Mouse (Mus musculus) erythroblast, adult 5-6 weeks (primary cell): Measurements from ENCODE around the gene Slc26a6. TPM values are rescaled to one million over a fixed set of nuclear protein-coding genes. Genes with fewer than 3 reads are reported as not detected.

ENCODE experiments used
- ATAC-seq: replicated peaks from 2 replicates; pipeline ENCODE4 v1.8.0; 2016; ENCODE audit warnings: moderate number of reproducible peaks, mild to moderate bottlenecking, moderate TSS enrichment, inconsistent platforms; ENCODE audit not compliant: poor library complexity, low FRiP score, severe bottlenecking
- total RNA-seq, 2 experiments: library from RNA; stranded (forward) in 1 of 2; stranded (reverse) in 1 of 2; fragments of 150-400 nt in 1 of 2; fragments of 200-764, 138-1000 nt in 1 of 2; gene quantifications; 2 replicates each; pipeline versions ENCODE4 v1.2.3 to v1.2.4; 2015 to 2017; ENCODE audit warnings: low replicate concordance in 2 of 2

Slc26a6 gene
- 0.63 and 23.8 TPM in 2 replicates for total RNA-seq (2015; ENCODE audit: low replicate concordance)
- not detected in 2 replicates for total RNA-seq (2017; ENCODE audit: low replicate concordance)

DNA sequence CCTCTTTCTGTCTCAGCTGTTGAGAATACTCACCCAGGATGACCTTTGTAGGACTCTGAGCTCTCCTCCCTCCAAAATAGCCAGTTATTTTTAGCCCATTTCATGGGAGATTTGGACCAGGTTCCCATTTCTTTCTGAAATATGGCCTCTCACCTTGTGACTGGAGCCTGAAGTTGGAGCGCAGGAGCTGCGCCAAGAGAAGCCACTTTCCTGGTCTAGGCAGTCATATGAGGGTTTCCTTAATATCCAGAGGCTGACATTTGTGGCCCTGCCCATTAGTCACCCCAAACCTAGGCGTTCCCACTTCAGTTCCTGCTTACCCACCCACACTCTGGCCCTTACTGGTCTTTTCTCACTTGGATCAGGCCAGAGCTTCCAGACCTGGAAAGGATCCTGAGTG lies at the start of gene Slc26a6:
Gene Slc26a6 (plus strand): TSS at position 308 of the 400 bp plus-strand sequence.
- no peak for ATAC-seq

DNA sequence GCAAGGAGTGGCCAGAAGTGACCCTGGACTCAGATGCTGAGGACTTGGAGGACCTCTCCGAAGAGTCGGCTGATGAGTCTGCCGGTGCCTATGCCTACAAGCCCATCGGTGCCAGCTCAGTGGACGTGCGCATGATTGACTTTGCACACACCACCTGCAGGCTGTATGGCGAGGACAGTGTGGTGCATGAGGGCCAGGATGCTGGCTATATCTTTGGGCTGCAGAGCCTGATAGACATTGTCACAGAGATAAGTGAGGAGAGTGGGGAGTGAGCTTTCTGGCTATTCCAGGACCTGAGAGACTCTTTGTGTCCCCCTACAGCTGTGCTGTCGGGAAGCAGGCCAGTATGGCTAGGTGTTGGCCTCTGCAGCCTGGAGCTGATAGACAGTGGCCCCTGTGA lies 47.3 kb upstream of the Slc26a6 start:
- ATAC-seq, result peak; percentile 25; the same call in 1 of the 2 replicates

DNA sequence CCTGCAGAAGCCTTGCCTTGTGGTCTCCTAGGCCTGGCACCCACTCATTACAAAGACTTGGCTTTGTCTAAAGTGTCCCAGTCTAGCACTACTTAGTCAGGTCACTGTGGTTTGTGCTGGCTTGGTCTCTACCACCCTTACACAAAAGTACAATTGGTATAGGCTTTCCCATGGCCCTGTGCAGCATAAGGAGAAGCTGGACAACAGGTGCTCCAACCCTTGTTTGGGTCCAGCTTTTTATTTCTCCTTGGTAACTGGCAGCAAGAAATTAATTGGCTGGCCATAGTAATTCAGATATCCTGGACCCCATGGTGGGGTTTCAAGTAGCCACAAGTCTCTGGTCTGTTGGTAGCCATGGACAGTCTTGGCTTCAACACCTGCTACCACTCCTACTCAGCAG lies 46.7 kb upstream of the Slc26a6 start:
- ATAC-seq, result no peak

DNA sequence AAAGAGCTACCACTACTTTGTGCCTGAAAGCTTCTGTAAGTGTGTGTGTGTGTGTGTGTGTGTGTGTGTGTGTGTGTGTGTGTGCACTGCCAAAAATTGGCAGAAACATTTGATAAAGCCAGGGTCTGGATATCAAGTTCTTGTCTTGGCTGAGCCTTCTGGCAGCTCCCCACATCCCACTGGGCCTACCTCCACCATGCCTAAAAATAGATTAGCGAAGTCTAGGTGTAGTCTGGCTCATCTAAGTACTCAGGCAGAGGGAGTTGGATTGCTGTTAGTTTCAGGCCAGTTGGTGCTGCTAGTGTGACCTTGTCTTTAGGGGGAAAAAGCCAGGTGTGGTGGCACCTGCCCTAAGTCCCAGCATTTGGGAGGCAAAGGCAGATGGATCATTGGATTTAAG lies 46.3 kb upstream of the Slc26a6 start:
- ATAC-seq, result peak; percentile 24; the same call in 1 of the 2 replicates

DNA sequence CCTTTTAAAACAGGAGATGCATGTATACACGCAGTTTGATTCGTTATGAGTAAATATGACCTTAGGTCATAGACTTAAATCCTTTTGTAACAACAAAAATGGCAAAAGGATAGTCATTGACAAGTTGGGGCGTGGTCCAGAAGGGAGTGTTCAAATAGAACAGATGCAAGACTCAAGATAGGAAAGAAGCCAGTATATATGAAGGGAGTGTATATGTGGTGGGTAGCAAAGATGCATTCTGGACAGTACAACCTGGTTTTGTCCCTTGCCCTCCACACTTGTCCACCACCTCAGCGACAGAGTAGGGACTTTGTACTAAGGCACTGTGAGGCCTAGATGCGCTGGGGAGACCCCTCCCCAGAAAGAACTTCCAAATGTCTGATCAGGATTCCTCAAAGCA lies 45.4 kb upstream of the Slc26a6 start:
- peak; percentile 60 for ATAC-seq

DNA sequence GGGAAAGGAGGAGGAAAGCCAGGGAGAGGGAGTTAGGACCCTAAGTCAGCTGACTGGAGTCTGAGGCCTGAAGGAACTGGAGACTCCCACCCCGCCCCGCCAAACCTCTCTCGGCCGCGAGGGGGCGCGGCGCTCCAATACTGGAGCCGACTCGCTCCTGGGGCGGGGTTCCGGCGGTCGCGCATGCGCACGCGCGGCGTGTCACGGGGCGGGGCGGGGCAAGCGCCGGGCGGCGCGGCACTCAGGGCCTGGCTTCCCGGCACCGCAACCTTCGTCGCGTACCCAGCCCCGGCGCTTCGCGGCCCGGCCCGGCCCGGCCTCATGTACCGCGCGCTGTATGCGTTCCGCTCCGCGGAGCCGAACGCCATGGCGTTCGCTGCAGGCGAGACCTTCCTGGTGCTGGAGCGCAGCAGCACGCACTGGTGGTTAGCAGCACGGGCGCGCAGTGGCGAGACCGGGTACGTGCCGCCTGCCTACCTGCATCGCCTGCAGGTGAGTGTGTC lies 44.9 kb upstream of the Slc26a6 start, which contains the start of gene Nckipsd:
Gene Nckipsd (plus strand): TSS at position 206 of the 503 bp plus-strand sequence.
- ATAC-seq, result peak; percentile 76

DNA sequence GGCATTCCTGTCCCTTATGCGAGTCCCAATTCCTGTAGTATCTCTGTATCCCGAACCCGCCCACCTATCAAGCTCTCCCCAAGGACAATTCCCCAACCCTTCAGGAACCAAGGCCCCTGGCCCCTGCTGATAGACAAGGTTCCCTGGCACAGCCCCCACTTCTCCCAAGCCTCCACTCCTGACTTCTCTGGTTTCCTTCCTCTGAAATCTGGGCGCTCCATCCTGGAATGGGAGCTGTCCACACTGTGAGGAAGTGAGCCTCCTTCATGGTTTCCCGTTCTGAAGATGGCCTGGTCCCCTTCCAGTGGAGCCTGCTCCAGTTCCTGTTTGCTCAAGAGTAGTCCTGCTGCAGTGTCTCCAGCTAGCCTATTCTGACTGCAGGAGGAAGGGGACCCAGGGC lies 43.9 kb upstream of the Slc26a6 start:
- ATAC-seq, result no peak

DNA sequence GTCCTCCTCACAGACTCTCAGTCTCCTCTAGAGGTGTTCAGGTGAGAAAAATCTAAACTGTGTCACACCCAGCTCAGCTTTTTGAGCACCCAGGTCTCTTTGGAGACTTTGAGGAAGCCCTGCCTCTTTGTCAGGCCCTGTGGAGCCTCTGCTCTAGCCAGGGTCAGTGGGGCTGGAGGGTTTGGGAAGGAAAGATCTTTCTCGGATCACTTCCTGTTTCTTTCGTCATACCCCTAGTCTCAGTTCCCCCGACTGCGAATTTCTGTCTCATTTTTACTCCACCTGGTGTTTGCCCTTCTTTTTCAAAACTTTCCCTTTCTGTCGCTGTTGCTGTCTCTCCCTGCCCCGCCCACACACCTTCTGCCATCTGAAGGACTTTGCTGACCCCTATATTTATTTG lies 43.4 kb upstream of the Slc26a6 start:
- no peak for ATAC-seq

DNA sequence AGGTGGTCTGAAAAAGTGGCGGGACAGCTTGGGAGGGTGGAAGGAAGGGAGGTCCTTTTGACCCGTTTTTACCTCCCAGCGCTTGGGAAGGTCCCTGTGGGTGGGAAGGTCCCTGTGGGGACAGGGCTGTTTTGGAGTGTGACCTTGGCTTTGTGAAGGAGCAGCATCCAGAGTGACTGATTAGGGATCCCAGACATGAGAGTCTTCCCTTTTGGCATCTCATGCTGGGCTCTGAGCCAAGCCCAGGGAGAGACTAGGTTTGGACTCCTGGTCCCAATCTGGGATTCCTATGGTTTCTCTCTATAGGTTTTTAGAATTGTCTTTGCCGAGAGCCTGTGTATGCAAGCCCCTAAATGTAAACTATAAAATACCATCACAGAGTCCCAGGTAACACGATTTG lies 42.6 kb upstream of the Slc26a6 start:
- ATAC-seq, result no peak

DNA sequence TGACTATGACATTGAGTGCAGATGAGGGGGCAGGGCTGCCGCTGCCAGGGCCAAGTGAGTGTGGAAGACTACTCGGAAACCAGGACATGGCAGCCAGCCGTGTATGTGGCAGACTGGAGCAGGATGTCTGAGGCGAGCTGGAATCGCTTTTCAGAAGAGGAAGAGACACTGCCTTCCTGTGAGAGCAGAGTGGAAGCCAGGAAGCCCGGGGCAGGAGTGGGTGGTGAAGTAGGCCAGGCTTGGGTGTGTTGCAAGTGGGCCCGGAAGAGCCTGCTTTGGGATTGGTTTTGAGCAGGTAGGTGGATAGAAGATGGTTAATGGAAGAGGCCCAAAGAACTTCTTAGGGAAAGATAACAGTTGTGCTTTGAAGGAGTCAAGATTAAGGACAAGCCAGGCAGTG lies 37.5 kb upstream of the Slc26a6 start:
- ATAC-seq, result no peak

DNA sequence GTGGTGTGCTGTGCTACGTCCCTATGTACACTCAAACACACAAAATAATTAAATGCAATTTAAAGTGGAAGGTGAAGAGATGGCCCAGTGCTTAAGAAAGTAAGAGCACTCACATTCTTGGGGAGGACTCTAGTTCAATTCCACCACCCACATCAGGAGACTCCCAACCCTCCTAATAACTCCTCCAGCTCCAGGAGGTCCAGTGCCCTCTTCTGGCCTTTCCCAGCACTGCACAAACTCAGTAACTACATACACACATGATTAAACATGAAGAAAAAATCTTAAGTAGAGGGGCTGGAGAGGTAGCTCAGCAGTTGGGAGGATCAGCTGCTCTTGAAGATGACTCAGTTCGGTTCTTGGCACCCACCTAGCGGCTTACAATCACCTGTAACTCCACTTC lies 33.6 kb upstream of the Slc26a6 start:
- peak; percentile 61 for ATAC-seq

DNA sequence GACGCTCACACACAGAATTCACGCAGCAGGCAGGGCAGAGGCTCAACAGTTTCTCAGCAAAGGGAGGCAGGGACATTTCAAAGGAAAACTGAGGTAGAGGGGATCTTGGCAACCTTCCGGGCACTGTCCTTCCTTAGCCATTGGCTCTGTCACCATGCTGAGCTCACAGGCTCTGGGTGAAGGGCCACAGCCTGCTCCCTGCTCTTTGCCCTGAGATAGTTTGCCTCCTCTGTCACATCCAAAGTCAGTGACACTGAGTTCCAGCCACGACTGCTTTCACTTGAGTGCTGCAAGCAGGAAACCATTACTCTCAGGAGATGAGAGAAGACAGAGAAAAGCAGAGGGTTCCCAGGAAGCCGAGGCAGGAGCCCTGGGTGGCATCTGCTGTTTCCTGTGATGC lies 33.0 kb upstream of the Slc26a6 start:
- ATAC-seq, result no peak

DNA sequence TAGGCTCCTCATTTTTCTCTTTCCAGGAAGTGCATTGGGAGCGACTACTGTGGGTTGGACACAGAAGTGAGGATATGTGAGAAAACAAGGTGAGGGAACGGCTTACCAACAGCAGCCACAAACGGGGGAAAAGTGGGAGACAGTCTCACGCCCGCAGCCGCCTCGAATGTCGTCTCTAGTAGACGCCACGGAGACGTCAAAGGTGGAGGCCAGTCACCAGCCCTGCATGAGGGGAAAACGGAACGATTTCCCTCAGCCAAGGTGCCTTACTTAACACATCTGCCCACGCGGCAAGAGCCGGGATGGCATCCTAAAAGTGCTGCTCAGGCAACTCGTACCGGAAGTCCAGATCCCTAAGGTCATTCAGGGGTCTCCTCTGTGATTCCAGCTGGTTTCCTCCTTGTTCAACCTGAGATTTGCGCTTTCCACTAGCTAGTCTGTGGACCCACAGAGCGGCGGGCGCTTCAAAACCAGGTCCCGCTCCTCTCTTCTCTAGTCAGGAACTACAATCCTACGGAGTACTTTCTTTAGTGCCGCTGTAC lies 28.9 kb upstream of the Slc26a6 start:
- no peak for ATAC-seq

DNA sequence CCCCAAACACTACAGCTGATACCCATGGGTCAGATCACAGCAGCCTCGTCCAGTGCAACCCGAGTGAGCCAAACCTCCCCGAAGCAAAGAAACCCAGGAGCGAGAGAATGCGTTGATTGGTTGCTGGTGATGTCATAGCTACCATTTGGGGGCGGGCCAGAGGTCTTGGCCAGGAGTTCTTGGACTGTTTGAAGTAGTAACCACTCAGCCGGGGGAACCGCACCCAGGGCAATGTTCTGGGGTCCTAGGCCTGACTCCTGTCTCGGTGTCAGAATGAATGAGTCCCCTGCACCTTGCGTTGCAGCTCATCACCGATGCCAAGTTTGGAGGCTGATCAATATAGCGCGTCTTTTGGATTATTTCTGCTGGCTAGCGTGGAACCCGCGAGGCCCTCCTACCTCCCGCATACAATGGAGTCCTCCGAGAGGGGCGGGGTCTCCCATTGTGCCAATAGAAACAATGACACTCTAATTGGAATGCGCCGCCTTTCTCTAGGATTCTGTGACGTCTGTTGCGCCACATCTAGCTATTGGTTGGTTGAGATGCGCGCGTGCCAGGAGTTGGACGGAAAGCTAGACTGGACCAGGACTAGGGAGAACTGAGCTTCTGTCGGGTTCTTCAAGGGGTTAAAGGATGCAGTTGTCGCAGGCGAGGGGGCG lies 28.2 kb upstream of the Slc26a6 start:
- ATAC-seq, result no peak

DNA sequence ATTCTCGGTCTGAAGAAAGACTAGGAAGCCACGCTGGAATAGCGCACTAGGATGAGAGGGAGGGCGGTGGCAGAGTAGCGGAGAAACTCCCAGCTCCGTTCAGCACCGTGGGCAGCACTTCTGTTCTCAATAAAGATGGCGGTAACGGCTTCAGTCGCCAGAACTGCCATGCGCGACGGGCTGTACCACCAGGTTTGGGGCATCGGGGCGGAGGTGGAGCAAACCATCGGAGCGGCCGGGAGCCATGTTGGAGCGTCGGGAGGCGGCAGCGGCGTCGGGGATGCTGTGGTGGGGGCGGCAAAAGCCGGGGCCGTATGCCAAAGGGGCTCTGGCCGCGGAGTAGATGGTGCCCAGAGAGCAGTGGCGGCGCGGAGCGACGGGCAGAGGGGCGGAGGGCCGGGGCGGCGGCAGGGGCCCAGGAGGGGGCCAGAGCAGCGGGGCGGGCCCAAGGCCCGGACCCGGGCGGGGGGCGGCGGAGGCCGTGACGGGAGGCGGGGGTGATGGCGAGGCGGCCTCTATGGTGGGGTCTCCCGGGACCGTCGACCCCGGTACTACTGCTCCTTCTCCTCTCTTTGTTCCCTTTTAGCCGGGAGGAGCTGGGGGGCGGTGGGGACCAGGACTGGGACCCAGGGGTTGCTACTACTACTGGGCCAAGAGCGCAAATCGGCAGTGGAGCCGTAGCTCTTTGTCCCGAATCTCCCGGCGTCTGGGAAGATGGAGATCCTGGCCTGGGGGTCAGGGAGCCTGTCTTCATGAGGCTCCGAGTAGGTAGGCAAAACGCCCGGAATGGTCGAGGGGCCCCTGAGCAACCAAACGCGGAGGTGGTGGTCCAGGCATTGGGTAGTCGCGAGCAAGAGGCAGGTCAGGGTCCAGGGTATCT lies 27.0 kb upstream of the Slc26a6 start, which contains the start of gene Celsr3:
Gene Celsr3 (plus strand): TSS at position 501 of the 880 bp plus-strand sequence.
- no peak for ATAC-seq

DNA sequence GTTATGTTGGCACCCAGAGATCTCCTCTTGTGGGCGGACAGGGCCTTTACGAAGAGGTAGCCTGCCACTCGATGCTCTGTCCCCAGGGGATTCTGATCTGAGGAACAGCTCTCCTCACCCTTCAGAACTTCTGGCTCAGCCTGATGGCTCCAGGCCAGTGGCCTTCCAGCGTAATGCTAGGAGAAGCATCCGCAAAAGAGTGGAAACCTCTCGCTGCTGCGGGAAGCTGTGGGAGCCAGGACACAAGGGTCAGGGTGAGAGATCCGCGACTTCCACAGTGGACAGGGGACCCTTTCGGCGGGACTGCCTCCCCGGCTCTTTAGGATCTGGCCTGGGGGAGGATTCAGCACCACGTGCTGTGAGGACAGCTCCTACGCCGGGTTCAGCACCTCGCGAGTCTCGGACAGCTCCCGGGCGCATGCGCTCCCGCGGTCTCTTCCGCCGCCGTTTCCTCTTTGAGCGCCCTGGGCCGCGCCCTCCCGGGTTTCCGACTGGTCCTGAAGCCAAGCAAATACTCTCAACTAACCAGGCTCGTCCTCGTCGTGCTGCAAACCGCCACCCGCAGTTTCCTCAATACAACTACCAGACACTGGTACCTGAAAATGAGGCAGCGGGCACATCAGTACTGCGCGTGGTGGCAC lies 26.3 kb upstream of the Slc26a6 start:
- peak; percentile 51 for ATAC-seq

DNA sequence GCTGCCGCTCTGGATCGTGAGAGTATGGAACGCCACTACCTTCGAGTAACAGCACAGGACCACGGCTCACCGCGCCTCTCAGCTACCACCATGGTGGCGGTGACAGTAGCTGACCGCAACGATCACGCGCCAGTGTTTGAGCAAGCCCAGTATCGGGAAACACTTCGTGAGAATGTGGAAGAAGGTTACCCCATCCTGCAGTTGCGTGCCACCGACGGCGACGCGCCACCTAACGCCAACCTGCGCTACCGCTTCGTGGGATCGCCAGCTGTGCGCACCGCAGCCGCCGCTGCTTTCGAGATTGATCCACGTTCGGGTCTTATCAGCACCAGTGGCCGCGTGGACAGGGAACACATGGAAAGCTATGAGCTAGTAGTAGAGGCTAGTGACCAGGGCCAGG lies 25.6 kb upstream of the Slc26a6 start:
- no peak for ATAC-seq

DNA sequence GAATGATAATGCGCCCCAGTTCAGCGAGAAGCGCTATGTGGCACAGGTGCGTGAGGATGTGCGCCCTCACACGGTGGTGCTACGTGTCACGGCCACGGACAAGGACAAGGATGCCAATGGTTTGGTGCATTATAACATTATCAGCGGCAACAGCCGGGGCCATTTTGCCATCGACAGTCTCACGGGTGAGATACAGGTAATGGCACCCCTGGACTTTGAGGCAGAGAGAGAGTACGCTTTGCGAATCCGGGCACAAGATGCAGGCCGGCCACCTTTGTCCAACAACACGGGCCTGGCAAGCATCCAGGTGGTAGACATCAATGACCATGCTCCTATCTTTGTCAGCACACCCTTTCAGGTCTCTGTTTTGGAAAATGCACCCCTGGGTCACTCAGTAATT lies 25.2 kb upstream of the Slc26a6 start:
- ATAC-seq, result no peak

DNA sequence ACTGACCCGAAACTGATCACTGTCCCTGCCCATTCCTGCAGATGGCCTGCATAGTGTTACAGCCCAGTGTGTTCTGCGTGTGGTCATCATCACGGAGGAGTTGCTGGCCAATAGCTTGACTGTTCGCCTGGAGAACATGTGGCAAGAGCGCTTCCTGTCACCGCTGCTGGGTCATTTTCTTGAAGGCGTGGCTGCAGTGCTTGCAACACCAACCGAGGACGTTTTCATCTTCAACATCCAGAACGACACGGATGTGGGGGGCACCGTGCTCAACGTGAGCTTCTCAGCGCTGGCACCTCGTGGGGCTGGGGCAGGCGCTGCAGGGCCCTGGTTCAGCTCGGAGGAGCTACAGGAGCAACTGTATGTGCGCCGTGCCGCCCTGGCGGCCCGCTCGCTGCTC lies 21.4 kb upstream of the Slc26a6 start:
- ATAC-seq, result no peak
